Mouse (Mus musculus) ES-CJ7 (cell line): ENCODE measurements at regions not wholly inside any gene's neighbourhood (a gene's known extent, or its start where the extent isn't known, plus 50 kb on each side); places are given as distances from the start of the nearest gene placed in this dataset.

Experiments
- DNase-seq: peaks from one replicate; pipeline ENCODE4 v3.0.0; 2011; ENCODE audit warnings: low read depth, low spot score

- DNase-seq, result peak; percentile 57
These were observed 84.3 kb downstream of the 1810013L24Rik start for GRCm38 (mm10) chr16:8914183-8914582.

- no peak for DNase-seq
These were observed 86.2 kb downstream of the 1810013L24Rik start for GRCm38 (mm10) chr16:8916091-8916490.

GRCm38 (mm10) chr16:8918741-8919535 is 89.0 kb downstream of the 1810013L24Rik start:
- no peak for DNase-seq

- DNase-seq, result no peak
These were observed 94.8 kb downstream of the 1810013L24Rik start for GRCm38 (mm10) chr16:8924732-8925131.

GRCm38 (mm10) chr16:8931961-8932360 is 102.1 kb downstream of the 1810013L24Rik start:
- DNase-seq, result no peak

GRCm38 (mm10) chr16:8933121-8933520 is 103.2 kb downstream of the 1810013L24Rik start:
- no peak for DNase-seq

- DNase-seq, result peak; percentile 60
These were observed 106.5 kb downstream of the 1810013L24Rik start for GRCm38 (mm10) chr16:8936446-8936845.

- peak; percentile 32 for DNase-seq
These were observed 108.6 kb downstream of the 1810013L24Rik start for GRCm38 (mm10) chr16:8938516-8938915.

- DNase-seq, result no peak
These were observed 109.2 kb downstream of the 1810013L24Rik start for GRCm38 (mm10) chr16:8939136-8939535.

GRCm38 (mm10) chr16:8944412-8945102 is 114.7 kb downstream of the 1810013L24Rik start:
- DNase-seq, result no peak

GRCm38 (mm10) chr16:8947846-8948245 is 117.9 kb downstream of the 1810013L24Rik start:
- DNase-seq, result peak; percentile 21

GRCm38 (mm10) chr16:8951156-8951899 is 121.4 kb downstream of the 1810013L24Rik start:
- DNase-seq, result peak; percentile 13

GRCm38 (mm10) chr16:8961739-8962138 is 131.8 kb downstream of the 1810013L24Rik start:
- DNase-seq, result no peak

GRCm38 (mm10) chr16:8993521-8994250 is 163.8 kb downstream of the 1810013L24Rik start:
- DNase-seq, result no peak

GRCm38 (mm10) chr16:8994521-8994920 is 164.6 kb downstream of the 1810013L24Rik start:
- DNase-seq, result no peak

- no peak for DNase-seq
These were observed 167.3 kb downstream of the 1810013L24Rik start for GRCm38 (mm10) chr16:8997250-8997649.

- DNase-seq, result peak; percentile 26
These were observed 174.1 kb downstream of the 1810013L24Rik start for GRCm38 (mm10) chr16:9004012-9004411.

- DNase-seq, result peak; percentile 74
These were observed 176.0 kb downstream of the 1810013L24Rik start for GRCm38 (mm10) chr16:9005933-9006332.

GRCm38 (mm10) chr16:9009361-9010083 is 179.6 kb downstream of the 1810013L24Rik start:
- DNase-seq, result peak; percentile 97

- no peak for DNase-seq
These were observed 181.2 kb downstream of the 1810013L24Rik start for GRCm38 (mm10) chr16:9011077-9011476.

GRCm38 (mm10) chr16:9011691-9012090 is 181.8 kb downstream of the 1810013L24Rik start:
- no peak for DNase-seq
